Mouse (Mus musculus) embryonic facial prominence, embryonic 14.5 days (tissue): Measurements from ENCODE around the gene Nle1. TPM values are rescaled to one million over a fixed set of nuclear protein-coding genes. Genes with fewer than 3 reads are reported as not detected.

ENCODE experiments used
- ATAC-seq: fragments of 200-750 bp; cut with Nextera tagmentation; 2 replicates; pipeline ENCODE4 v1.8.0; 2017; ENCODE audit warnings: low read depth, moderate number of reproducible peaks, moderate TSS enrichment
- DNase-seq: peaks from one replicate; pipeline ENCODE4 v3.0.0-alpha.2; 2015; ENCODE audit warnings: low spot score
- H3K27ac ChIP-seq: fragments of 300-500 bp; sonication (generic); replicated peaks from 2 replicates; pipeline ENCODE4 v1.5.1; 2014; ENCODE audit warnings: low read depth, mild to moderate bottlenecking, low read length, moderate library complexity
- H3K27me3 ChIP-seq: fragments of 300-500 bp; sonication (generic); replicated peaks from 2 replicates; pipeline ENCODE4 v1.6.1; 2014; ENCODE audit warnings: low read length; ENCODE audit not compliant: control insufficient read depth, insufficient read depth
- H3K36me3 ChIP-seq: fragments of 300-500 bp; sonication (generic); 2 replicates; pipeline ENCODE4 v1.6.1; 2014; ENCODE audit warnings: low read length, mixed read lengths; ENCODE audit not compliant: control insufficient read depth, insufficient read depth
- H3K4me1 ChIP-seq: fragments of 300-500 bp; sonication (generic); 2 replicates; pipeline ENCODE4 v1.6.1; 2014; ENCODE audit warnings: antibody characterized with exemption, low read length; ENCODE audit not compliant: control insufficient read depth, insufficient read depth
- H3K4me2 ChIP-seq: fragments of 300-500 bp; sonication (generic); 2 replicates; pipeline ENCODE4 v1.6.1; 2014; ENCODE audit warnings: low read depth, mild to moderate bottlenecking, low read length, moderate library complexity, mixed read lengths
- H3K4me3 ChIP-seq: fragments of 300-500 bp; sonication (generic); 2 replicates; pipeline ENCODE4 v1.5.1; 2014; ENCODE audit warnings: low read depth, mild to moderate bottlenecking, low read length
- H3K9ac ChIP-seq: fragments of 300-500 bp; sonication (generic); 2 replicates; pipeline ENCODE4 v1.6.1; 2014; ENCODE audit warnings: low read depth, mild to moderate bottlenecking, low read length, moderate library complexity, mixed read lengths
- H3K9me3 ChIP-seq: fragments of 300-500 bp; sonication (generic); 2 replicates; pipeline ENCODE4 v1.6.1; 2016; ENCODE audit warnings: low read length; ENCODE audit not compliant: control insufficient read depth
- WGBS: fragments of 180-500 bp; shearing (Covaris S2); extraction: QIAGEN DNeasy Blood & Tissue Kit; methylation state at CpG from one replicate; pipeline ENCODE4 v1.1.7; 2014; 5-methylcytosine and 5-hydroxymethylcytosine counted together
- polyA plus RNA-seq: library from polyadenylated mRNA; unstranded; fragments of >200 nt; fragmentation: Nextera tagmentation; extraction: Ambion mirVana; gene quantifications from 2 replicates; pipeline ENCODE4 v1.2.1, GENCODE M21; 2014

Nle1 gene
- polyA plus RNA-seq, result 24.3 and 30.7 TPM in 2 replicates

DNA sequence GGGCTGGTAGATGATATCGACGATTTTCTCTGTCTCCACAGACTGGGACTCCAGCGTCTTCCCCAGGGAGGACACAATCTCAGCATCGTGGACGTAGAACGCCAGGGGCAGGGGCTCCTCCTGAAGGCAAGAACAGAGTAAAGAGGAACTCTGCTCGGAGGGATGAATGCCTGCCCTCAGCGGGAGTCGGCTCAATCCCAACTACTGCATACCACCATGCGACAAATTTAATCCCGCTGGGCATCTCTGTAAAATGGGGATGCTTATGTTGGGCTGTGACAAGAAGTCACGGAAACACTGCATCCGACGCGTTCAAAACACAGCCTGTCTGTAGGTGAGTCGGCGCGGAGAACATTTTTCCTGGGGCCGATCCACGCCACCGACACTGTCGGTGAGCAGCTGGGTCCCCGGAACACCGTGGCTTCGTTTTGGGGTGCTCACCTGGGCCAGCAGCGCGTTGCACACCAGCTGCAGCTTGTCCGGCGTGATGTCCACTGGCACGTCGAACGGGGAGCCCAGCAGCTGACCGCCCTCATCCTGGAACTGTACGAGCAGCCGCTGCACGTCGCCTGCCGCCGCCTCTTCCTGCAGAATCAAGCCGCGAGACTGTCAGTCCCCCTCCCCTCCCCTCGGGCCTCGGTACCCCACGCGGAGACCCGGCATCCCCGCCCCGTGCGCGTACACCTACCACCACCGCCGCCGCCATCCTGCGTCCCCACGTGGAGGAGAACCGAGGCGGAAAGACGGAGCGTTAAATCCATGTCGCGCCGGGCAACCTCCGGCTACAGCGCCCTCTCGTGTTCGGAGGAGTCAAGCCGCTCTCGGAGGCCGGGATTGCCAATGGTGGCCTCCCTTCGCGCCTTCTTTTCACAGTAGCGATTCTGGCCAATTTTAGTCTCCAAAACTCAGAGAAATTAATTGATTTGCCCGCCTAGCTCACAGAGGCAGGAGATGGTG, at the start of gene Nle1:
Gene Nle1, minus strand, starts transcription at position 761 of the 957 bp plus-strand sequence.
- Histone ChIP-seq H3K4me1 (0 out of 2 replicates have a peak, but pooled peaks cover 5% of the 10 kb centered on the region), H3K27me3 (no peaks in the 10 kb centered on the region), H3K27ac (no peak within 1 kb of the TSS), H3K9me3 (no peaks in the 10 kb centered on the region), H3K4me2 (peak within 1 kb of the TSS; percentile 80), H3K9ac (peak within 1 kb of the TSS; percentile 86), H3K36me3 (peaks cover 39% of the 10 kb centered on the region), H3K4me3 (peak within 1 kb of the TSS; percentile 85)
- under 1% methylated on average over 58 of the region's 73 CpGs for WGBS
- peak; percentile 93 for DNase-seq
- peak; percentile 81 for ATAC-seq

DNA sequence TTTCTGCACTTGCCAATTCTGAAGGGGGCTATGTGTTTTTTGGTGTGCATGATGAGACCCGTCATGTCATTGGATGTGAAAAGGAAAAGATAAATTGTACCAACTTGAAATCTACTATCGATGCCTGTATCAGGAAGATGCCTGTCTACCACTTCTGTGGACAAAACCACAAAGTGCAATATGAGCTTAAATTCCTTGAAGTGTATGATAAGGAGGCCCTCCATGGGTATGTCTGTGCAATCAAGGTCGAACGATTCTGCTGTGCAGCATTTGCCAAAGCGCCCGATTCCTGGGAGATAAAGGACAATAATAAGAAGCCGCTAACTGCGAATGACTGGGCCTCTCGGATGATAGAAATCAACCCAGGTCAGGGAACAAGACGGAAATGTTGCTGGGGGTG, 48.7 kb upstream of the Nle1 start:
- Histone ChIP-seq H3K4me2 (no peak overlapping the region), H3K27ac (no peak overlapping the region), H3K27me3 (peaks cover 24% of the 10 kb centered on the region), H3K4me3 (no peak overlapping the region), H3K4me1 (no peaks in the 10 kb centered on the region), H3K36me3 (no peaks in the 10 kb centered on the region), H3K9me3 (no peaks in the 10 kb centered on the region), H3K9ac (no peak overlapping the region)
- ATAC-seq (no peak), DNase-seq (no peak)
- 81% methylated on average over 10 of the region's 10 CpGs for WGBS

DNA sequence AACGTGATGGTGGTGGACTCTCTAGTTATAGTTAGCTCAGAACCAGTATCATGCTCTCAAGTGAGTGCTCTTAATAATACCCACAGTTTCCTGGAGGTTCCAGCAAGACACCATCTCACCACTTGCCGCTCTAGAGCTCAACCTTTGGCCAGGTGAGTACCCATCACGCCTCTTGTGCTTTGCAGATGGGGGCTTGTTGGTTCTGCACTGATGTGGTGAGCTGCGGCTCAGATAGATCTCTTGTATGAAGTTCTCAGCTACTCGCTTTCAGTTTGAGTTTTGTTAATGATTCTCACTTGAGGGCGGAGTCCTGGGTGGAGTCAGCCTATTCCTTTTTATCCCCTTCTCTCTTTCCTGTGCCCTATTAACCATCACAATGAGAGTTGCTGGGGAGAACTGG, 46.4 kb upstream of the Nle1 start:
- no peaks in the 10 kb centered on the region for H3K9me3 ChIP-seq
- WGBS, result 84% methylated on average over 6 of the region's 6 CpGs

DNA sequence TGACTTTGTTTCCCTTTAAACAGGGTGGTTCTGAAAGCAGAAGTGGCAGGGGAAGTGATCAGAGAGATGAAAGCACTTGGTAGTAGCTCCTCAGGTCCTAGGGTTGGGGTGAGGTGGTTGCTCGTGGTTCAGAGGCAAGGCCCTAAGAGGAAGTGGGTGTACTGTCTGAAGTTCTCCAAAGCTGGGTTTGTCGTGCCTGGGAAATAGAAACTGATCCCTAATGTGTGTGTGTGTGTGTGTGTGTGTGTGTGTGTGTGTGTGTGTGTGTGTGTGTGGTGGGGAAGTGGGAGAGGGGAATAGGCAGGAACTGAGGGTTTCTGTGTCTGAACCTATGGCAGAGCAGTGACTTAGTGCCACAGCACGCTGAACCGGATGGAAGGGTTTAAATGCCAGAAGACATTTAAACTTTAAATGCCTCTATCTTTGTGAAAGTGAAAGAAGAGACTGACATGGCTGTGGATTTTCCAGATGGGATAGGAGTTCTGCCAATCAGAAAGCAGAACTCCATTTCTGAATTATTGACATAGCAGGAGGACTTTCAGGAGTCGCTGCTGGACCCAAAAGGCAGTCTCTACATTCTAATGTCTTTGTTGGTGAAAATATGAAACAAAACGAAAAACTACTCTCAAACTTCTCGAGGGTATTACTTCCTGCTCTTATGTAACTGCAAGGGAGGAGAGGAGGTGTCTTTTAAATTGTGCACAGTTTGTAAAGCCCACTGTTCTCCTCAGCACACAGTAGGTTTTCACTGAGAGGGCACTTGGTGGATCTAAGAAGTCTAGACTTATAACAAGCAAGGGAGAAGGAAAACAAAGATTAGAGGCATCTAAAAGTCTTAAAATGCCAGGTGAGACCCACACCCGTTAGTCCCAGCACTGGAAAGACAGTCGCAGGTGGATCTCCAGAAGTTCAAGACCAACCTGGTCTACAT, 44.7 kb upstream of the Nle1 start:
- Histone ChIP-seq H3K4me2 (peak overlapping the region; percentile 9; the same call in 1 of the 2 replicates), H3K4me3 (no peak overlapping the region)
- no peak for ATAC-seq

More for the DNA sequence above, 46.4 kb upstream of the Nle1 start:
- H3K4me1 ChIP-seq, result no peaks in the 10 kb centered on the region
- H3K9ac ChIP-seq, result no peak overlapping the region
- H3K4me3 ChIP-seq, result no peak overlapping the region
- DNase-seq (no peak), ATAC-seq (no peak)
- H3K36me3 ChIP-seq, result no peaks in the 10 kb centered on the region
- H3K4me2 ChIP-seq, result no peak overlapping the region
- H3K27me3 ChIP-seq, result peaks cover 44% of the 10 kb centered on the region
- no peak overlapping the region for H3K27ac ChIP-seq

DNA sequence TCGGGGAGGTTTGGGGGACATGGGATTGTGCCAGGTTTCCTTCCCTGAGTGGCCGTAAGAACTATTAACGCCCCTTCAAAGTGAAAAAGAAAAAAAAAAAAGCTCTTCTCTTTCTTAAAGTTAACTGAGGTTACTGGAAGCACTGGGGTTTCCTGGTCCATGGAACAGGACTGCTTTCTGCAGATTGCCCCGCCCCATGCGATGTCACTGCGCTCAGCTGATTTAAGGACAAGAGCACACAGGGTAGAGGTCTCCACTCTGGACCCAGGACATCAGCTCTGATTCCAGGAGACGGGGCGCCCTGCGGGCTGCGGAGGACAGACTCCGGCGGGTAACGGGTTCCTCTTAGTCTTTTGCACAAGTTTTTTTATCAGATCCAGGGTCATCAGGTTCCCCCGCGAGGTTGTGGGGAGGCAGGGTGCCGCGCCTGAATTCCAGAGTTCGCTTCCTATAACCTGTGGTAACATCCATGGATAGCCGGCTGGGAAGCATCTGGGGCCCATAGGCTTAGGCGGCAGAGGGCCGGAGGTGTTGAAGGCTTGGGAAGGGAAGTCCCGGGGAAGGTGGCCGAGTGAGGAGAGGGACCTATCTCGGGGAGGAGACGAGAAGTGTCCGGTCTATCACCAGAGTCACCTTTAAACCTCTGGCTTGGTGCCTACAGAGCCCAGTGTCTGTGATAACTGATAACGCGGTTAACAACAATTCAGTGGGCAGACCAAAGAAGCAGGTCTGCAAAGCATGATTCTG, 43.8 kb upstream of the Nle1 start:
- no peak for ATAC-seq
- H3K27ac ChIP-seq, result no peak overlapping the region
- no peaks in the 10 kb centered on the region for H3K4me1 ChIP-seq
- DNase-seq, result no peak
- no peaks in the 10 kb centered on the region for H3K36me3 ChIP-seq
- H3K27me3 ChIP-seq, result peaks cover 47% of the 10 kb centered on the region
- H3K9me3 ChIP-seq, result no peaks in the 10 kb centered on the region
- WGBS, result 10% methylated on average over 28 of the region's 28 CpGs
- peak overlapping the region; percentile 19 for H3K4me3 ChIP-seq
- peak overlapping the region; percentile 9 for H3K4me2 ChIP-seq
- H3K9ac ChIP-seq, result no peak overlapping the region

More for the DNA sequence above, 44.7 kb upstream of the Nle1 start:
- peaks cover 47% of the 10 kb centered on the region for H3K27me3 ChIP-seq
- no peaks in the 10 kb centered on the region for H3K4me1 ChIP-seq
- no peaks in the 10 kb centered on the region for H3K36me3 ChIP-seq
- DNase-seq, result no peak
- H3K27ac ChIP-seq, result no peak overlapping the region
- no peaks in the 10 kb centered on the region for H3K9me3 ChIP-seq
- no peak overlapping the region for H3K9ac ChIP-seq
- WGBS, result 60% methylated on average over 9 of the region's 9 CpGs

DNA sequence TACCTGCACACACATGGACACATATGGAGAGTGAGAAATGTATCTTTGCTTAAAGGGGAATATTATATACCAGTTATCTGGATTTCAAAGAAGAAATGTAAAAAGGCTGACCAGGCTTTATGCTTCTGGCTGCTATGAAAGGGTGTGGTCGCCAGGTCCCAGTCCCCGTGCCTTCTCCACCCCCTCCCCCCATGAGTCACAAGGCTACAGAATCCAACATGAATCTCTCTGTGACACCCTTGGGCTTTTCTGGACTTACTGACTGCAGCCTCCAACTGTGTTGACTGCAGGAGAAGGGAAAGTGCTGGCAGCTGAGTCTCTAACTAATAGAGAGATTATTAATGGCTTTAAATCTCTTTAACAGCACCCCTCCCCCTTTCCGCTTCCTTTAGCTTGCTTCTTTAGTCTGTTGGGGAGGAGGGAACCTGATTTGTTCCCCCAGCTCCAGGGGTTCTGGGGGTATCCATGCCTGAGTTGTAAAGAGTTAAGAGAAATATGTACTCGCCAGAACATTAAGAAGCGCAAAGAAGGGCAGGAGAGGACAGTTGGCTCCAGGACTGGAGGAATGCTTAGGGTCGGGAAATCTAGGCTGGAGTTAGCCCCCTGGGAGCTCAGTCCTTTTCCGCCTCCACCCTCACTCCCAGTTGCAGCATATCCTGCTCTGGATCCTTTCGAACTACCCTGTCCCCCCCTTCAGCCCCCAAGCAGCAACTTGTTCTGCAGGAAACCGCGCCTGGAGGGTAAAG, 42.7 kb upstream of the Nle1 start, which contains the start of gene Slfn5:
Gene Slfn5, plus strand, starts transcription at position 614 of the 746 bp plus-strand sequence.
- ATAC-seq, result no peak
- DNase-seq, result no peak

DNA sequence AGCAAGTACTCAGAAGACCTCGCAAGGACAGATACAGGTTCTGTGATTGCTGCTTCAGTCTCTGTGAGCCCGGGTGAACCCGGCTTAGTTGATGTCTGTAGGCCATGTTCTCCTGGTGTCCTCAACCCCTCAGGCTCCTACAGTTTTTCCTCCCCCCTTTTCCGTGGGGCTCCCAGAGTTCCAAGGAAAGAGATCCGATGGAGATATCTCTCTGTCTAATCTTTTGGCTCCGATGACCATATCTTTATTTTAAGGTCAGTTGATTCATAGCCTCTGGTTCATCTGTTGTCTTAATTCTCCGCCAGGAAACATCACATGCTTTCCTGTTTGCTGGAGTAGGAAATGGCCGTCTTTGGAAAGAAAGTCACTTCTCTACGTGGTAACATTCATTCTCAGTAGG, 40.8 kb upstream of the Nle1 start:
- Histone ChIP-seq H3K4me1 (no peaks in the 10 kb centered on the region), H3K9me3 (no peaks in the 10 kb centered on the region), H3K27ac (no peak overlapping the region), H3K27me3 (peaks cover 44% of the 10 kb centered on the region), H3K4me3 (no peak overlapping the region), H3K4me2 (no peak overlapping the region), H3K9ac (no peak overlapping the region), H3K36me3 (no peaks in the 10 kb centered on the region)
- 84% methylated on average over 9 of the region's 9 CpGs for WGBS
- no peak for ATAC-seq
- DNase-seq, result no peak

More for the DNA sequence above, 42.7 kb upstream of the Nle1 start, which contains the start of gene Slfn5:
- no peaks in the 10 kb centered on the region for H3K9me3 ChIP-seq
- no peaks in the 10 kb centered on the region for H3K4me1 ChIP-seq
- H3K4me2 ChIP-seq, result peak within 1 kb of the TSS; percentile 9
- no peak within 1 kb of the TSS for H3K27ac ChIP-seq
- WGBS, result 14% methylated on average over 10 of the region's 10 CpGs
- no peaks in the 10 kb centered on the region for H3K36me3 ChIP-seq
- peak within 1 kb of the TSS; percentile 19 for H3K4me3 ChIP-seq
- peaks cover 47% of the 10 kb centered on the region for H3K27me3 ChIP-seq
- no peak within 1 kb of the TSS for H3K9ac ChIP-seq
